Mouse (Mus musculus) thymus, adult 2 months (tissue): ENCODE measurements around the gene Ntn1.

Experiments
- CTCF ChIP-seq: fragments of 200-500 bp; IDR thresholded peaks from 2 replicates; pipeline ENCODE4 v1.5.1; 2012; ENCODE audit warnings: mild to moderate bottlenecking, control low read depth, low read length, moderate library complexity, borderline replicate concordance; ENCODE audit not compliant: control insufficient read depth, poor library complexity, insufficient read depth; ENCODE audit errors: extremely low read depth
- POLR2A ChIP-seq: fragments of 200-500 bp; IDR thresholded peaks from 2 replicates; pipeline ENCODE4 v1.6.1; 2012; ENCODE audit warnings: mild to moderate bottlenecking, low read length, control low read depth, moderate library complexity; ENCODE audit not compliant: control insufficient read depth, poor library complexity, insufficient read depth; ENCODE audit errors: extremely low read depth

DNA sequence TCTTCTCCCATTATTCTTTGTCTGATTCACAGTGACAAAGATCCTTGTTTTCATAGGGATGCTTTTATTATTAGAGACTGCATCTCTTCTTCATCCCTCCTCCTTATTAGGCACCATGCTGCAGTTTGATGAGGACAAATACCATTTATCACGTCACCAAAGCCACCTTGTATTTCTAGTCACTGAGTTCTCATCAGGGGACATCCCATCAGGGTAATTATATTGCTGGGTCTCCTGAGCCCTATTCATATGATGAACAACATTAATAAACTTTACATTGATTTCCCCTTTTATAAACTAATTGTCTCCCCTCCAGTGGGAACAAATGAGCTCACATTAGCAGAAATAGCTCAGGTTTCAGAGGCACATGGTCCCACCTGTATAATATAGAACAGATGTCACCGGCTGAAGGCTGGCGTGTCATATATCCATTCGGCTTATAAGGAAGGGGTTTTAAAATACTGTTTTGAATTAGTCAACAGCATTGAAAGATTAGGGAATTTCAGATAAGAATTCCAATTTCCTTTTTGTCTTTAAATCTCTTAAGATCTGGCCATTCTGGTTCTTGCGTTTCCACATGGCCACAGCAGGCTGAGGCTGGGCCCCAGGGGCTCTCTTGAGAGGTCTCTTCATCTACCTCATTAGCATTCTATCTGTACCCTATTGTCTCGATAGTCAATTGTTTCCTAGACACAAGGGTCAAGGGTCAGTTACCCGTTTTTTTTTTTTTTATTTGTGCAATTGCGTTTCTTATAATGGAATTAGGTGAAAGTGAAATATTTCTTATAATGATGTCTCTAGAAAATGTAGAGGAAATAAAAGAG is 25.1 kb upstream of the Ntn1 start:
- TF ChIP-seq CTCF (no peak), POLR2A (no peak)
